Mouse (Mus musculus) fibroblast of lung, adult 2 months (primary cell): ENCODE results near the gene Hoxa10.

ENCODE experiments used
- DNase-seq: peaks from one replicate; pipeline ENCODE4 v3.0.0-alpha.2; 2011; ENCODE audit warnings: low read depth

Hoxa10 gene

DNA sequence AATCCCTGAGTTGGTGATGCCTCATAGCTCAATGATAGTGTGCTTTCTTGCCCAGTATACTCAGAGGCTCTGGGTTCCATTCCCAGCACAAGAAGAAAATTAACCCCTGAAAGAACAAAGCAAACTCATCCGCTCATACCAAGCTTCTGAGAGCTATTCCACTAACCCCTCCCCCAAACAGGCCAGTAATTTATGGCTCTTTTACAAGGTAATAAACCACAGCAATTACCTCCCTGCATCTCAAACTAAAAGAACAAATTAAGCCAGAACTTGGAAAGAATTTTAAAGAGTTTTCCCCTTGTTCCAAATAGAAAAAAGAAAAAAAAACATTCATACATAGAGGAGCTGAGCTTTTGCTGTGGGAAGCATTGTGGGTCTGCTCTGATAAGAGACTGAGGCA, 57.9 kb downstream of the Hoxa10 start:
- no peak for DNase-seq

DNA sequence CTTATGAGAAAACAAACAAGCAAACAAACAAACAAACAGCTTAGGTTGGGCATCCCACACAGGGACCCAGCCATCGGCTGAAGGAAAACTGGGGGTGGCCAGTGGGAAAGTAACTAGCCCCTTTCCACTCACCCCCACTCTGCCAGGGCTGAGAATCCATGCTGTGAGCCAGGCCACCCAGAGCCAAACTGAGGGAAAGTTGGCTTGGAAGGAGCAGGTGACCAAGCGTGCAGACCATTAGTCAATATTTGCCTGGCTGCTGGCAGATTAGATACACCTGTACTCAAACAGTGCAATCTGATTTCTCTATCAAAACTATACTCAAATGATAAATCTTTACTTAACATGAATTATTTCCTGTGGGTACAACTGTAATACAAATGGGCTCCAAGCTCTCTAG, 58.6 kb downstream of the Hoxa10 start:
- DNase-seq: no peak
